Mouse (Mus musculus) lung, adult 2 months (tissue): ENCODE measurements around the gene Olfr516.
"Not testable (repeated sequence)": the region's sequence is repeated elsewhere in the genome, so short reads cannot be mapped to it uniquely, and the experiment has no call there.

ENCODE experiments used
- CTCF ChIP-seq: fragments of 200-500 bp; IDR thresholded peaks from 2 replicates; pipeline ENCODE4 v1.5.1; 2011; ENCODE audit warnings: mild to moderate bottlenecking, low read length, control low read depth; ENCODE audit not compliant: insufficient read depth
- POLR2A ChIP-seq: fragments of 200-500 bp; IDR thresholded peaks from 2 replicates; pipeline ENCODE4 v1.6.1; 2011; ENCODE audit warnings: low read depth, mild to moderate bottlenecking, control low read depth, low read length, borderline replicate concordance; ENCODE audit errors: extremely low read depth

- TF ChIP-seq CTCF, POLR2A: not testable (repeated sequence)
These were observed 35.6 kb downstream of the Olfr516 start for GRCm38 (mm10) chr7:108814593-108815215.
